Mouse (Mus musculus): ENCODE measurements around the gene Thsd7a. TPM values are rescaled to one million over a fixed set of nuclear protein-coding genes. Genes with fewer than 3 reads are reported as not detected.

Gene Thsd7a
- polyA plus RNA-seq, 1 experiment from 2014 or later: 4.9 TPM

DNA sequence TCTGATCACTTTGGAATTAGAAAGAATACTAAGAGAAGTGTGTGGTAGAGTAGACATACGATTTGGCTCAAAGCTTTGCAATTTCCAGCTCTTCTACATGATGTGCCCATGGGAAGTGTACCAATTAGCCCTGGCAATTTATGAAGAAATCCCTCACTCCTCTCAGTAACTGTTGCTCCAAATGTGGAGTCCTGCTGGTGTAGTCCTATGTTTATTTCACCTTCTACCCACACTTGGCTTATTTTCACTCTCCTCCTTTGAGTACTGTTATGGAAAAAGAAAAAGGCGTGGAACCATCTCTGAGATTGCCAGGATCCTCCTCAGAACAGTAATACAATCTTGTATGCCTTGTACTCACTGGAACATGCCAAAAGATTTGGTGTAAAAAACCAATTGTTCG lies 186.9 kb downstream of the Thsd7a start:
- ATAC-seq (replicated peaks; ENCODE audit: insufficient number of reproducible peaks, low FRiP score, low TSS enrichment, low read depth): no peak

DNA sequence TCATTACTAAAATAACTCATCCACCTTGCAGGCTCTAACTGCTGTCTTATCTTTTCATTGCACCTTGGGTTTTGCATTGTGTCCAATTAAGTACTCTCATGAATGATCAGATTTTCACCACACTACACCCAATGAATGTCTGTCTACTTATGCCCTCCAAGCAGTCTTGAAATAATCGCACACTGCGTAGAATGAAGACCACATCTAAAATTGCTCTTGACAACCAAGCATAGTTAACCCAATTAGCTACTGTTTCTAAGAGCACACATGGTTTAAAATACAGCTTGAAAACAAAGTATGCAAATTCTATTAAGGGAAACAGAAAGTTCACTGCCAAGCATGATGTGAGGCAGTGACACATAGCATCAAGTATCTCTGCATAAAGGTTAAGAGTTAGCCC lies 188.7 kb downstream of the Thsd7a start:
- no peak for DNase-seq (ENCODE audit: low spot score)
- H3K27me3 ChIP-seq (ENCODE audit: control insufficient read depth, insufficient read depth, low read length): no peaks in the 10 kb centered on the region
- H3K27ac ChIP-seq (replicated peaks; ENCODE audit: low read depth, low read length): no peak overlapping the region
- H3K9me3 ChIP-seq (replicated peaks; ENCODE audit: control insufficient read depth, low read length): no peaks in the 10 kb centered on the region
- 82% methylated on average over 2 of the region's 2 CpGs for WGBS
- no peak overlapping the region for H3K4me3 ChIP-seq (ENCODE audit: low read depth, low read length)
- no peak overlapping the region for H3K9ac ChIP-seq (replicated peaks; ENCODE audit: low read length)
- H3K4me1 ChIP-seq (ENCODE audit: control insufficient read depth, insufficient read depth, low read length): no peaks in the 10 kb centered on the region
- no peaks in the 10 kb centered on the region for H3K36me3 ChIP-seq (replicated peaks; ENCODE audit: control insufficient read depth, insufficient read depth, low read depth, low read length)
- no peak overlapping the region for H3K4me2 ChIP-seq (ENCODE audit: low read depth, low read length)
- ATAC-seq (replicated peaks; ENCODE audit: insufficient number of reproducible peaks, low FRiP score, low TSS enrichment, low read depth): no peak

More for the DNA sequence above, 186.9 kb downstream of the Thsd7a start:
- Histone ChIP-seq H3K36me3 (replicated peaks; ENCODE audit: control insufficient read depth, insufficient read depth, low read depth, low read length) (no peaks in the 10 kb centered on the region), H3K9ac (replicated peaks; ENCODE audit: low read length) (no peak overlapping the region), H3K27ac (replicated peaks; ENCODE audit: low read depth, low read length) (no peak overlapping the region), H3K27me3 (ENCODE audit: control insufficient read depth, insufficient read depth, low read length) (no peaks in the 10 kb centered on the region), H3K4me1 (ENCODE audit: control insufficient read depth, insufficient read depth, low read length) (no peaks in the 10 kb centered on the region), H3K4me2 (ENCODE audit: low read depth, low read length) (no peak overlapping the region), H3K4me3 (ENCODE audit: low read depth, low read length) (no peak overlapping the region), H3K9me3 (replicated peaks; ENCODE audit: control insufficient read depth, low read length) (no peaks in the 10 kb centered on the region)
- 84% methylated on average over 3 of the region's 3 CpGs for WGBS
- no peak for DNase-seq (ENCODE audit: low spot score)

- Histone ChIP-seq H3K4me2 (ENCODE audit: low read depth, low read length) (no peak overlapping the region), H3K36me3 (replicated peaks; ENCODE audit: control insufficient read depth, insufficient read depth, low read depth, low read length) (no peaks in the 10 kb centered on the region), H3K27ac (replicated peaks; ENCODE audit: low read depth, low read length) (no peak overlapping the region), H3K27me3 (ENCODE audit: control insufficient read depth, insufficient read depth, low read length) (no peaks in the 10 kb centered on the region), H3K4me3 (ENCODE audit: low read depth, low read length) (no peak overlapping the region), H3K4me1 (ENCODE audit: control insufficient read depth, insufficient read depth, low read length) (no peaks in the 10 kb centered on the region), H3K9me3 (replicated peaks; ENCODE audit: control insufficient read depth, low read length) (no peaks in the 10 kb centered on the region), H3K9ac (replicated peaks; ENCODE audit: low read length) (no peak overlapping the region)
- no peak for DNase-seq (ENCODE audit: low spot score)
- no peak for ATAC-seq (replicated peaks; ENCODE audit: insufficient number of reproducible peaks, low FRiP score, low TSS enrichment, low read depth)
- 84% methylated on average over 32 of the region's 32 CpGs for WGBS
Measured at GRCm38 (mm10) chr6:12555114-12556099, 193.8 kb downstream of the Thsd7a start.

DNA sequence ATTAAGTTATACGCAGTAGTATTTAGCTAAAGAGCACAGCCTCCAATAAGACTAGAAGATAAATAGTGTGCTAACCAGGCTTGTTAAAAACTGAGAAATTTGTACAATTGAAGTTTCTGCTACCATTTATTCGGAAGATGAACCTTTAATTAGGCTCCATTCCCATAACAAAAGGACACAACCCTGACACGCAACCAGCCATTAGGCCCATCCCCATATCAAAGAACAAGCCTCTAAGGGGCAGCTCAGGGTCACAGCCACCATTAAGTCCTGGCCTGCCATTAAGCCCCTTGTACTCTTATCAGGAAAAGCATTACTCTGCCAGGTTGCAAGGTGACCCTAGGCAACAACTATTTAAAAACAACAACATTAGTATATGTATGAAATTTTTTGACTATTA lies 198.0 kb downstream of the Thsd7a start:
- H3K27me3 ChIP-seq (ENCODE audit: control insufficient read depth, insufficient read depth, low read length): no peaks in the 10 kb centered on the region
- no peak overlapping the region for H3K9ac ChIP-seq (replicated peaks; ENCODE audit: low read length)
- no peak overlapping the region for H3K4me3 ChIP-seq (ENCODE audit: low read depth, low read length)
- ATAC-seq (replicated peaks; ENCODE audit: insufficient number of reproducible peaks, low FRiP score, low TSS enrichment, low read depth) (no peak), DNase-seq (ENCODE audit: low spot score) (no peak)
- no peaks in the 10 kb centered on the region for H3K4me1 ChIP-seq (ENCODE audit: control insufficient read depth, insufficient read depth, low read length)
- H3K27ac ChIP-seq (replicated peaks; ENCODE audit: low read depth, low read length): no peak overlapping the region
- no peaks in the 10 kb centered on the region for H3K9me3 ChIP-seq (replicated peaks; ENCODE audit: control insufficient read depth, low read length)
- H3K36me3 ChIP-seq (replicated peaks; ENCODE audit: control insufficient read depth, insufficient read depth, low read depth, low read length): no peaks in the 10 kb centered on the region
- no peak overlapping the region for H3K4me2 ChIP-seq (ENCODE audit: low read depth, low read length)
- 71% methylated on average over 3 of the region's 3 CpGs for WGBS

DNA sequence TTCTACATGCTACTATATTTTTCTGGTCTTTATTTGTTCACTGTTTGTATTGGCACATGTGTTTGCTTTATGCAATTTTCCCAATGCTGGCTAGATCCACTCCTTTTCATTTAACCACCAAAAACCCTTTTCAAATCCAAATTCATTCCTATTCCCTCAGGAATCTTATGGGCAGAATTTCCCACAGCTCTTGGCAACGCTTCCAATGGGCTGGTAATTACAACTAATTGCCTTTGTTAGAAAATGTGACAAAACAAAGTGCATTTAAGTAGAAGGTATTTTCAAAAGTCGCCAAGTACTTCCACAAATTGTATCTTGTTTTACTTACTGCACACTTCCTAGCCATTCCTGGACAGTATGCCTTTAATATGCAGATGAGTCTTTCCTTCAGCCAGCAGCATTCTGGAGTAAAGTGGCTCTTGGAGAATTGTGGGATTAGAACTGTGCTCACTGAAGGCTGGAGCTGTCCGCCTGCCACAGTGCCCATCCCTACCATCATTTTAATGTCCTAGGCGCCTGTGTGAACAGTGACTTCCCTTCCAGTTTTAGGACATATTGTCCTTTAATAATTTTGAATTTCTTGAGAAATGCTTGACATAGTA lies 199.1 kb downstream of the Thsd7a start:
- Histone ChIP-seq H3K4me3 (ENCODE audit: low read depth, low read length) (no peak overlapping the region), H3K4me2 (ENCODE audit: low read depth, low read length) (no peak overlapping the region), H3K27ac (replicated peaks; ENCODE audit: low read depth, low read length) (no peak overlapping the region), H3K9ac (replicated peaks; ENCODE audit: low read length) (no peak overlapping the region), H3K27me3 (ENCODE audit: control insufficient read depth, insufficient read depth, low read length) (no peaks in the 10 kb centered on the region), H3K9me3 (replicated peaks; ENCODE audit: control insufficient read depth, low read length) (no peaks in the 10 kb centered on the region), H3K36me3 (replicated peaks; ENCODE audit: control insufficient read depth, insufficient read depth, low read depth, low read length) (no peaks in the 10 kb centered on the region), H3K4me1 (ENCODE audit: control insufficient read depth, insufficient read depth, low read length) (no peaks in the 10 kb centered on the region)
- ATAC-seq (replicated peaks; ENCODE audit: insufficient number of reproducible peaks, low FRiP score, low TSS enrichment, low read depth) (no peak), DNase-seq (ENCODE audit: low spot score) (no peak)
- 44% methylated on average over 4 of the region's 4 CpGs for WGBS

DNA sequence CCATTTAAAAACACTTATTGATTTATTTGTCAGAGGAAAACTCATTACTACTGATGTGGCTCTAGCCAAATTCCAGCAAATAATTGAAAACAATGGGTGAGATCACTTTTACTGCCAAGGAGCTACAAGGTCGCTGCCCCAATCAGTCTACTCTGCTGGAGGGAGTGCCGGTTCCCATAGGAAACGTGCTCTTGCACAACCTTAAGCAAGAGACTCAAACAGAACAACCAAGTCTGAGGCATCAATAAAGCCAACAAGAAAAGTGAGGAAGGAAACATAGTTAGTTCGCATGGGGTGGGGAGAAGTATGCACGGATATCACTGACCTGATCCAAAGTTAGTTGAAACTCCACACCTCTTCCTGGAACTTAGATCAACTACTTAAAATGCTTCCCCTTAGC lies 205.1 kb downstream of the Thsd7a start:
- WGBS: 41% methylated on average over 5 of the region's 5 CpGs
- no peak for DNase-seq (ENCODE audit: low spot score)

GRCm38 (mm10) chr6:12542496-12542895 lies 206.7 kb downstream of the Thsd7a start:
- no peak overlapping the region for H3K4me2 ChIP-seq (ENCODE audit: low read depth, low read length)
- DNase-seq (ENCODE audit: low spot score) (no peak), ATAC-seq (replicated peaks; ENCODE audit: insufficient number of reproducible peaks, low FRiP score, low TSS enrichment, low read depth) (no peak)
- H3K36me3 ChIP-seq (replicated peaks; ENCODE audit: control insufficient read depth, insufficient read depth, low read depth, low read length): no peaks in the 10 kb centered on the region
- H3K27me3 ChIP-seq (ENCODE audit: control insufficient read depth, insufficient read depth, low read length): no peaks in the 10 kb centered on the region
- H3K9me3 ChIP-seq (replicated peaks; ENCODE audit: control insufficient read depth, low read length): no peaks in the 10 kb centered on the region
- H3K27ac ChIP-seq (replicated peaks; ENCODE audit: low read depth, low read length): no peak overlapping the region
- no peak overlapping the region for H3K9ac ChIP-seq (replicated peaks; ENCODE audit: low read length)
- no peak overlapping the region for H3K4me3 ChIP-seq (ENCODE audit: low read depth, low read length)
- no peaks in the 10 kb centered on the region for H3K4me1 ChIP-seq (ENCODE audit: control insufficient read depth, insufficient read depth, low read length)
- 67% methylated on average over 3 of the region's 3 CpGs for WGBS

More for the DNA sequence above, 205.1 kb downstream of the Thsd7a start:
- ATAC-seq (replicated peaks; ENCODE audit: insufficient number of reproducible peaks, low FRiP score, low TSS enrichment, low read depth): no peak
- Histone ChIP-seq H3K9ac (replicated peaks; ENCODE audit: low read length) (no peak overlapping the region), H3K4me3 (ENCODE audit: low read depth, low read length) (no peak overlapping the region), H3K36me3 (replicated peaks; ENCODE audit: control insufficient read depth, insufficient read depth, low read depth, low read length) (no peaks in the 10 kb centered on the region), H3K27me3 (ENCODE audit: control insufficient read depth, insufficient read depth, low read length) (no peaks in the 10 kb centered on the region), H3K27ac (replicated peaks; ENCODE audit: low read depth, low read length) (no peak overlapping the region), H3K9me3 (replicated peaks; ENCODE audit: control insufficient read depth, low read length) (no peaks in the 10 kb centered on the region), H3K4me2 (ENCODE audit: low read depth, low read length) (no peak overlapping the region), H3K4me1 (ENCODE audit: control insufficient read depth, insufficient read depth, low read length) (no peaks in the 10 kb centered on the region)

DNA sequence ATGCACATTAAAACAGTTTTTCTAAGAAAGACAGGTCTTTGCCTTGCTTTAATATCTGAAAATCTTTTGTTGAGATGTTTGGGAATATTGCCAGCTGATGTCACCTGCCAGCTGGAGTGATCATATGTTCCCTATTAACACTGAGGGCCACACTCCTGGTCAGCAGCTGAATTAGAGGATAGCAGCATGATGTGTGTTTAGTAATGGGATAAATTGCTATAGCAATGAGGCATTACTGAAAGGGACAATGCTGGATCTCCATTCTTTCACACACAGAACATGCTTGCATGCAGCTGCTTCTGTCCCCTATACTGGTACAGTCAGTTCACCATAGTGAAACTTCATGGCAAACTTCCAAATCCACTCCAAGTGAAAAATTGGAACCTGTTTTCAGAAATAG lies 230.1 kb downstream of the Thsd7a start:
- DNase-seq (ENCODE audit: low spot score): peak; percentile 1
- no peaks in the 10 kb centered on the region for H3K27me3 ChIP-seq (ENCODE audit: control insufficient read depth, insufficient read depth, low read length)
- no peak overlapping the region for H3K27ac ChIP-seq (replicated peaks; ENCODE audit: low read depth, low read length)
- no peak overlapping the region for H3K4me3 ChIP-seq (ENCODE audit: low read depth, low read length)
- no peaks in the 10 kb centered on the region for H3K36me3 ChIP-seq (replicated peaks; ENCODE audit: control insufficient read depth, insufficient read depth, low read depth, low read length)
- no peak overlapping the region for H3K9ac ChIP-seq (replicated peaks; ENCODE audit: low read length)
- H3K4me2 ChIP-seq (ENCODE audit: low read depth, low read length): no peak overlapping the region
- no peaks in the 10 kb centered on the region for H3K4me1 ChIP-seq (ENCODE audit: control insufficient read depth, insufficient read depth, low read length)
- ATAC-seq (replicated peaks; ENCODE audit: insufficient number of reproducible peaks, low FRiP score, low TSS enrichment, low read depth): no peak
- no peaks in the 10 kb centered on the region for H3K9me3 ChIP-seq (replicated peaks; ENCODE audit: control insufficient read depth, low read length)

Measured in embryonic facial prominence, embryonic 11.5 days (tissue).